Mouse (Mus musculus) ES-Bruce4 (cell line): ENCODE measurements around the gene Swap70.

Source experiments
- CTCF ChIP-seq: IDR thresholded peaks from one replicate; pipeline ENCODE4 v1.8.1; 2011; ENCODE audit warnings: low read depth, low read length
- POLR2A ChIP-seq: IDR thresholded peaks from one replicate; pipeline ENCODE4 v1.8.1; 2011; ENCODE audit warnings: low read length; ENCODE audit not compliant: insufficient read depth

DNA sequence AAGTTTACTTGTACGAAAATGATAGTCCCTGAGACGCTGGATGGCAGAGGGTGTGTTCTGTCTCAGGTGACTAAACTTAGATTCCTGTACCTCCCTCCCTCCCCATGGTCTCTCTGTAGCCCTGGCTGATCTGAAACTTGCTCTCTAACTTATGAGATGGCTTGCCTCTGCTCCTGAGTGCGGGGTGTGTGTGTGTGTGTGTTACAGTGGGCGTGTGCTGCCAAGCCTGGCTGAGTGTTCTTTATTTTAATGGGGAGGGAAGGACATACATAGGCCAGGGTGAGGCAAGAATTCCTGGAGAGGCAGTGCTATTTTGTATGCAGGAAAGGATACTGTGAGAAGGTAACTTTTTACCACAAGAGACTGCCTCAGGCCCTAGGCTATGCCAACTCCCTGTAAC lies 95.9 kb downstream of the Swap70 start:
- TF ChIP-seq POLR2A (no peak), CTCF (no peak)
